Mouse (Mus musculus): ENCODE results near the gene Dlgap3.

- TF ChIP-seq CTCF (IDR thresholded peaks at IDR 0.05; ENCODE audit: low read depth) (no peak), EP300 (IDR thresholded peaks at IDR 0.05; ENCODE audit: low read depth) (no peak)
Measured at GRCm38 (mm10) chr4:127236631-127237030, 67.6 kb downstream of the Dlgap3 start.

Data from heart, postnatal 0 days (tissue).